Mouse (Mus musculus): ENCODE results near the gene 1600012H06Rik. TPM values are rescaled to one million over a fixed set of nuclear protein-coding genes. Genes with fewer than 3 reads are reported as not detected.

Gene 1600012H06Rik
- 37.0 TPM for polyA plus RNA-seq (2015; fragmentation: Illumina TruSeq; extraction: RNeasy Lipid Tissue Mini Kit (QIAGEN cat#74804); ENCODE audit: insufficient read depth, low replicate concordance)

GRCm38 (mm10) chr17:14943009-14943728 is at the start of gene 1600012H06Rik, which contains the start of gene Wdr27:
TSS of gene 1600012H06Rik (plus strand) at chr17:14943184.
TSS of gene Wdr27 (minus strand) at chr17:14943158.

GRCm38 (mm10) chr17:14960951-14961556 is 18.1 kb downstream of the 1600012H06Rik start, which contains the start of gene Phf10:
TSS of gene Phf10 (minus strand) at chr17:14961273.

GRCm38 (mm10) chr17:14978362-14979038 is 35.5 kb downstream of the 1600012H06Rik start, which contains the start of the genes 9030025P20Rik and Gm3417:
TSS of gene 9030025P20Rik (plus strand) at chr17:14978468.
TSS of gene Gm3417 (minus strand) at chr17:14978790.

Other genes with a start within 250 kb of the 1600012H06Rik start
- 9.0 TPM for gene Thbs2, start 248.9 kb upstream of the 1600012H06Rik start, polyA plus RNA-seq (2015; fragmentation: Illumina TruSeq; extraction: RNeasy Lipid Tissue Mini Kit (QIAGEN cat#74804); ENCODE audit: insufficient read depth, low replicate concordance)
- 1.8 TPM for gene Wdr27, start within 50 bp of the 1600012H06Rik start, polyA plus RNA-seq (2015; fragmentation: Illumina TruSeq; extraction: RNeasy Lipid Tissue Mini Kit (QIAGEN cat#74804); ENCODE audit: insufficient read depth, low replicate concordance)
- gene Phf10, start 18.1 kb downstream of the 1600012H06Rik start, polyA plus RNA-seq (2015; fragmentation: Illumina TruSeq; extraction: RNeasy Lipid Tissue Mini Kit (QIAGEN cat#74804); ENCODE audit: insufficient read depth, low replicate concordance): 77.2 TPM
- gene 9030025P20Rik, start 35.3 kb downstream of the 1600012H06Rik start, polyA plus RNA-seq (2015; fragmentation: Illumina TruSeq; extraction: RNeasy Lipid Tissue Mini Kit (QIAGEN cat#74804); ENCODE audit: insufficient read depth, low replicate concordance): 26.4 TPM
- not detected for gene Gm3417, start 35.6 kb downstream of the 1600012H06Rik start, polyA plus RNA-seq (2015; fragmentation: Illumina TruSeq; extraction: RNeasy Lipid Tissue Mini Kit (QIAGEN cat#74804); ENCODE audit: insufficient read depth, low replicate concordance)
- 7.4 TPM for gene Gm3435, start 67.0 kb downstream of the 1600012H06Rik start, polyA plus RNA-seq (2015; fragmentation: Illumina TruSeq; extraction: RNeasy Lipid Tissue Mini Kit (QIAGEN cat#74804); ENCODE audit: insufficient read depth, low replicate concordance)
- gene Ermard, start 98.0 kb downstream of the 1600012H06Rik start, polyA plus RNA-seq (2015; fragmentation: Illumina TruSeq; extraction: RNeasy Lipid Tissue Mini Kit (QIAGEN cat#74804); ENCODE audit: insufficient read depth, low replicate concordance): 149 TPM
- gene Tcte3, start 98.3 kb downstream of the 1600012H06Rik start, polyA plus RNA-seq (2015; fragmentation: Illumina TruSeq; extraction: RNeasy Lipid Tissue Mini Kit (QIAGEN cat#74804); ENCODE audit: insufficient read depth, low replicate concordance): 0.39 TPM
- gene Gm3448, start 98.4 kb downstream of the 1600012H06Rik start, polyA plus RNA-seq (2015; fragmentation: Illumina TruSeq; extraction: RNeasy Lipid Tissue Mini Kit (QIAGEN cat#74804); ENCODE audit: insufficient read depth, low replicate concordance): 4.8 TPM

All from spleen, adult 10 weeks (tissue).